Mouse (Mus musculus) intestine, embryonic 14.5 days (tissue): ENCODE results near the gene Nisch. TPM values are rescaled to one million over a fixed set of nuclear protein-coding genes. Genes with fewer than 3 reads are reported as not detected.

Experiments
- ATAC-seq: fragments of 200-750 bp; cut with Nextera tagmentation; replicated peaks from 2 replicates; pipeline ENCODE4 v1.8.0; 2017; ENCODE audit warnings: low read depth, moderate number of reproducible peaks, moderate TSS enrichment, moderate library complexity; ENCODE audit not compliant: low FRiP score, low TSS enrichment
- DNase-seq: peaks from one replicate; pipeline ENCODE4 v3.0.0-alpha.2; 2018; ENCODE audit warnings: low spot score
- H3K27ac ChIP-seq: fragments of 300-500 bp; sonication (generic); 2 replicates; pipeline ENCODE4 v1.5.1; 2014; ENCODE audit warnings: low read depth, mild to moderate bottlenecking, control low read depth
- H3K27me3 ChIP-seq: fragments of 300-500 bp; sonication (generic); replicated peaks from 2 replicates; pipeline ENCODE4 v1.6.1; 2014; ENCODE audit warnings: low read length, control low read depth; ENCODE audit not compliant: control insufficient read depth, insufficient read depth
- H3K36me3 ChIP-seq: fragments of 300-500 bp; sonication (generic); 2 replicates; pipeline ENCODE4 v1.6.1; 2014; ENCODE audit warnings: low read length, control low read depth; ENCODE audit not compliant: control insufficient read depth, insufficient read depth
- H3K4me1 ChIP-seq: fragments of 300-500 bp; sonication (generic); replicated peaks from 2 replicates; pipeline ENCODE4 v1.6.1; 2014; ENCODE audit warnings: low read length, control low read depth, mixed read lengths; ENCODE audit not compliant: control insufficient read depth, insufficient read depth
- H3K4me2 ChIP-seq: fragments of 300-500 bp; sonication (generic); 2 replicates; pipeline ENCODE4 v1.6.1; 2014; ENCODE audit warnings: low read length
- H3K4me3 ChIP-seq: fragments of 300-500 bp; sonication (generic); 2 replicates; pipeline ENCODE4 v1.5.1; 2014; ENCODE audit warnings: low read depth, low read length, control low read depth, mixed read lengths
- H3K9ac ChIP-seq: fragments of 300-500 bp; sonication (generic); 2 replicates; pipeline ENCODE4 v1.6.1; 2014; ENCODE audit warnings: mild to moderate bottlenecking, low read length
- H3K9me3 ChIP-seq: fragments of 300-500 bp; sonication (generic); 2 replicates; pipeline ENCODE4 v1.6.1; 2016; ENCODE audit warnings: low read length, control low read depth; ENCODE audit not compliant: control insufficient read depth
- WGBS: fragments of 180-500 bp; shearing (Covaris S2); extraction: QIAGEN DNeasy Blood & Tissue Kit; methylation state at CpG from one replicate; pipeline ENCODE4 v1.1.7; 2014; 5-methylcytosine and 5-hydroxymethylcytosine counted together
- polyA plus RNA-seq: library from polyadenylated mRNA; unstranded; fragments of >200 nt; fragmentation: Nextera tagmentation; extraction: Ambion mirVana; gene quantifications from 2 replicates; pipeline ENCODE4 v1.2.1, GENCODE M21; 2014

Gene Nisch
- polyA plus RNA-seq, 1 experiment from 2014 or later: 330 TPM

GRCm38 (mm10) chr14:31177715-31178114 is 39.0 kb downstream of the Nisch start:
- 92% methylated on average over 5 of the region's 5 CpGs for WGBS
- Histone ChIP-seq H3K36me3 (peaks cover 99% of the 10 kb centered on the region), H3K9me3 (no peaks in the 10 kb centered on the region), H3K27ac (no peak overlapping the region), H3K27me3 (no peaks in the 10 kb centered on the region), H3K4me2 (no peak overlapping the region), H3K4me3 (no peak overlapping the region), H3K4me1 (no peaks in the 10 kb centered on the region), H3K9ac (no peak overlapping the region)
- no peak for DNase-seq
- no peak for ATAC-seq

- peaks cover 99% of the 10 kb centered on the region for H3K36me3 ChIP-seq
- ATAC-seq: no peak
- no peak overlapping the region for H3K4me3 ChIP-seq
- no peak overlapping the region for H3K4me2 ChIP-seq
- H3K9ac ChIP-seq: no peak overlapping the region
- DNase-seq: no peak
- no peaks in the 10 kb centered on the region for H3K4me1 ChIP-seq
- H3K27ac ChIP-seq: no peak overlapping the region
- 90% methylated on average over 16 of the region's 16 CpGs for WGBS
- H3K9me3 ChIP-seq: no peaks in the 10 kb centered on the region
- no peaks in the 10 kb centered on the region for H3K27me3 ChIP-seq
Observed at GRCm38 (mm10) chr14:31177287-31177686, 39.5 kb downstream of the Nisch start.

DNA sequence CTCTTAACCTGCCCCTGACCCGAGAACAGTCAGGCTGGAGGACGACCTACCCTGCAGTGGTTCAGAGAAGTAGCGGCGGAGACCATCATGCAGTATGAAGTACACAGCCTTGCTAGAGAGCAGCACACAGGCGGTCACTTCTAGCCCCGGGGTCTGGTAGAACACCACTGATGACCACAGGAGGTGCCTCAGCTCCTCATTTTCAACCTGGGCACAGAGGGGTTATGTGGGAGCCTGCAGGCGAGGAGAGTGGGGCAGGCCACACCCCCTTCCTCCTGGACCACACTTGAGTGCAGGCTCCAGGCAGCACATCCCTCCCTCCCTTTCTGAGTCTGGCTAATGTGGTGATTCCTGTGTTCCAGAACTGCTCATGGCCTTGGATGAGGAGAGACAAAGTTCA is 43.2 kb downstream of the Nisch start:
- H3K36me3 ChIP-seq: peaks cover 85% of the 10 kb centered on the region
- H3K4me1 ChIP-seq: no peaks in the 10 kb centered on the region
- ATAC-seq (no peak), DNase-seq (no peak)
- H3K9ac ChIP-seq: no peak overlapping the region
- no peak overlapping the region for H3K4me2 ChIP-seq
- H3K27me3 ChIP-seq: no peaks in the 10 kb centered on the region
- H3K4me3 ChIP-seq: no peak overlapping the region
- no peaks in the 10 kb centered on the region for H3K9me3 ChIP-seq
- H3K27ac ChIP-seq: no peak overlapping the region
- 84% methylated on average over 7 of the region's 7 CpGs for WGBS

DNA sequence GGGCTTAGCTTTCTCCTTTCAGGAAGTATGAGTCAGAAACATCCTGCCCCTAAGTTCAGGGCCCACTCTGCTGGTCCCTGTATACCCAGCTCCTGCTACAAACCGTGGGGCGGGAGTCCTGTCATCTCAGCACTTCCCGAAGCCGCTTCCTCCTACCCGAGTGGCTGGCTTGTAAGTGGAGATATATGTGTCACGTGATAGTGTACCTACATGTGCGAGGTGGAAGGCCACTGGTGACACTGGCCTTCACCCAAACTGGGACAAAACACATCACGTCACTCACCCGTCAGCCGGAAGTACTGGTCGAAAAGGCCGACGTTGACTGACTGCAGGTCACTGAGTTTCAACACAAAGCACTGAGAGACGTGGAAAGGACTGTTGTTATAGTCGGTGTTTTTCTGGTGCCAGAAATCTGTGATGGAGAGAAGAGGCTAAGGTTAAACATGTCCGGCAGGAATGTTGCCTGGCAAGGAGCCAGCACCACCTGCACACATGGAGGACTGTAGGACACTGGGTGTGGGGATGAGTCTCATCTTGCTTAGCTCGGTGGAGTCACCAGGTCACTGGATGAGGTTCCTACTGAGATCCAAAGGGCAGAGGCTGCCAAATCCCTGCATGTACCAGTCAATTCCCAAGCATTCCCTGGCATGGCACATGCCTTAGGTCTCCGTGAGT is 43.8 kb downstream of the Nisch start:
- no peaks in the 10 kb centered on the region for H3K9me3 ChIP-seq
- no peak for ATAC-seq

DNA sequence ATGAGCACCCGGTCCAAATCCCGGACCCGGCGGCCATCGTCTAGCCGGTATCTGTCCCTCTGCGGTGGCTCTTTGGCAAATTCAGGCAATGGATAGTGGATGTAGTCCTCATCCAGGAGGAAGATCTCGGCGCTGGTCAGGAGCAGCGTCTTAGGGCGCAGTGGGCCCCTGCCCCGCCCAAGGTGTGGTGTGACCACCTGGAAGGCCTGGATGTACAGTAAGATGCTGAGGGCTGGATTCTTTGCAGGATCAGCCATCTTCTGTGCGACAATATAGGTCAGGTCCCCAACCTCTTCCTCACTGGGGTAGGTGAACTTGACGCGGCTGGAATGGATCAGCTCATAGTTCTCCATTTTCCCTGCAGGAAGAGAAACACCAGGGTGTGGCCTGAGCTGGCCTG is 44.9 kb downstream of the Nisch start:
- peaks cover 69% of the 10 kb centered on the region for H3K36me3 ChIP-seq
- H3K4me1 ChIP-seq: peaks cover 1% of the 10 kb centered on the region; the same call in 1 of the 2 replicates
- H3K4me3 ChIP-seq: no peak overlapping the region
- DNase-seq: no peak
- no peaks in the 10 kb centered on the region for H3K27me3 ChIP-seq
- no peaks in the 10 kb centered on the region for H3K9me3 ChIP-seq
- H3K27ac ChIP-seq: no peak overlapping the region
- H3K4me2 ChIP-seq: no peak overlapping the region
- no peak overlapping the region for H3K9ac ChIP-seq
- 97% methylated on average over 15 of the region's 15 CpGs for WGBS
- no peak for ATAC-seq

More for the DNA sequence above, 43.8 kb downstream of the Nisch start:
- no peak for DNase-seq
- Histone ChIP-seq H3K27ac (no peak overlapping the region), H3K27me3 (no peaks in the 10 kb centered on the region), H3K4me3 (no peak overlapping the region), H3K4me2 (no peak overlapping the region), H3K4me1 (no peaks in the 10 kb centered on the region), H3K9ac (no peak overlapping the region), H3K36me3 (peaks cover 80% of the 10 kb centered on the region)
- 81% methylated on average over 18 of the region's 18 CpGs for WGBS

- DNase-seq: no peak
- Histone ChIP-seq H3K27ac (no peak overlapping the region), H3K4me3 (no peak overlapping the region), H3K9me3 (no peaks in the 10 kb centered on the region), H3K36me3 (peaks cover 65% of the 10 kb centered on the region), H3K9ac (no peak overlapping the region), H3K4me1 (peaks cover 5% of the 10 kb centered on the region; the same call in 1 of the 2 replicates), H3K27me3 (no peaks in the 10 kb centered on the region), H3K4me2 (no peak overlapping the region)
- no peak for ATAC-seq
- WGBS: 97% methylated on average over 11 of the region's 11 CpGs
Observed at GRCm38 (mm10) chr14:31171386-31171785, 45.4 kb downstream of the Nisch start.

GRCm38 (mm10) chr14:31170963-31171362 is 45.8 kb downstream of the Nisch start:
- ATAC-seq (no peak), DNase-seq (no peak)
- peaks cover 7% of the 10 kb centered on the region; the same call in 1 of the 2 replicates for H3K4me1 ChIP-seq
- no peaks in the 10 kb centered on the region for H3K9me3 ChIP-seq
- WGBS: 88% methylated on average over 13 of the region's 13 CpGs
- peaks cover 61% of the 10 kb centered on the region for H3K36me3 ChIP-seq
- H3K27me3 ChIP-seq: no peaks in the 10 kb centered on the region
- H3K9ac ChIP-seq: no peak overlapping the region
- H3K27ac ChIP-seq: no peak overlapping the region
- H3K4me3 ChIP-seq: no peak overlapping the region
- H3K4me2 ChIP-seq: no peak overlapping the region

DNA sequence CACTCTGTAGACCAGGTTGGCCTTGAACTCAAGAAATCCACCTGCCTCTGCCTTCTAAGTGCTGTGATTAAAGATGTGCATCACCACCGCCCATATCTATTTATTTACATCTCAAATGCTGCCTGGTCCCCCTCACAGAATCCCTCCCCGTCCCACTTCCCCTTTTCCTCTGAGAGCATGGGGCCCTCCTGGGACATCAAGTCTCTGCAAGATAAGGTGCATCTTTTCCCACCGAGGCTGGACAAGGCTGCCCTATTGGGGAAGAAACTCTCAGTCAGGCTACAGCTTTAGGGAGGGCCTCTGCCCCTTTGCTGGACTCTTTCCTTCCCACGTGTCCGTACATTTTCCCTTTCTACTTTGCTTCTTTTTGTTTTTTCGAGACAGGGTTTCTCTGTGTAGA is 47.2 kb downstream of the Nisch start:
- WGBS: 76% methylated on average over 6 of the region's 6 CpGs
- H3K27me3 ChIP-seq: no peaks in the 10 kb centered on the region
- ATAC-seq (no peak), DNase-seq (no peak)
- H3K9me3 ChIP-seq: no peaks in the 10 kb centered on the region
- H3K4me3 ChIP-seq: no peak overlapping the region
- peaks cover 46% of the 10 kb centered on the region for H3K36me3 ChIP-seq
- no peak overlapping the region for H3K9ac ChIP-seq
- no peak overlapping the region for H3K4me2 ChIP-seq
- H3K27ac ChIP-seq: no peak overlapping the region
- H3K4me1 ChIP-seq: peaks cover 7% of the 10 kb centered on the region; the same call in 1 of the 2 replicates

GRCm38 (mm10) chr14:31168425-31168824 is 48.3 kb downstream of the Nisch start, which contains the start of gene Stab1:
Gene Stab1 (minus strand): TSS chr14:31168641.
- 38% methylated on average over 10 of the region's 10 CpGs for WGBS
- Histone ChIP-seq H3K4me1 (peaks cover 7% of the 10 kb centered on the region; the same call in 1 of the 2 replicates), H3K27me3 (no peaks in the 10 kb centered on the region), H3K9me3 (no peaks in the 10 kb centered on the region), H3K4me2 (peak within 1 kb of the TSS; percentile 18; the same call in 1 of the 2 replicates), H3K9ac (no peak within 1 kb of the TSS), H3K4me3 (peak within 1 kb of the TSS; percentile 17), H3K27ac (0 out of 2 replicates have a peak within 1 kb of the TSS, but pooled peaks have one; percentile 4), H3K36me3 (peaks cover 35% of the 10 kb centered on the region)
- no peak for ATAC-seq
- no peak for DNase-seq
